In genomic region chr12:77192714-77193113, GRCm38 (mm10) we compare ENCODE assay signal across 15 mouse cellular contexts.
"Had no signal": no experiment of that assay in that cellular context is flagged by ENCODE, and none has a peak within 500 bp of the region (broad histone marks: within the 10 kb centered on the region; RNA-seq: fewer than 3 reads in every experiment).

No protein-coding gene starts in this region.

- H3K36me3 ChIP-seq: neural tube, embryonic 12.5 days; neural tube, embryonic 15.5 days had no signal

- H3K4me2 ChIP-seq: midbrain, embryonic 11.5 days; neural tube, embryonic 12.5 days; neural tube, embryonic 15.5 days had no signal

- H3K27me3 ChIP-seq: neural tube, embryonic 12.5 days; neural tube, embryonic 15.5 days had no signal

- H3K9me3 ChIP-seq: neural tube, embryonic 15.5 days had no signal

- H3K4me3 ChIP-seq: neural tube, embryonic 12.5 days; neural tube, embryonic 15.5 days had no signal

- DNase-seq: kidney, adult 18-20 months; kidney, adult 9 months; kidney, postnatal 14 days; kidney, postnatal 4 days; layer of hippocampus, adult 9-11 months; liver, postnatal 0 days; midbrain, embryonic 14.5 days; right cerebral cortex, adult 18-20 months; right cerebral cortex, postnatal 25 days; thymus, adult 2 months had no signal

- H3K27ac ChIP-seq: liver, embryonic 14.5 days; neural tube, embryonic 12.5 days; neural tube, embryonic 15.5 days had no signal

- ATAC-seq: inflammation-experienced regulatory T-cells, adult 6 months; liver, postnatal 0 days had no signal

- H3K9ac ChIP-seq: liver, embryonic 14.5 days; liver, postnatal 0 days; neural tube, embryonic 12.5 days; neural tube, embryonic 15.5 days had no signal

- H3K4me1 ChIP-seq: neural tube, embryonic 12.5 days; neural tube, embryonic 15.5 days had no signal
